Mouse (Mus musculus): ENCODE measurements around the gene Panx1. TPM values are rescaled to one million over a fixed set of nuclear protein-coding genes. Genes with fewer than 3 reads are reported as not detected.

Gene Panx1
- total and polyA plus RNA-seq, 3 experiments: 10.6 to 20.3 TPM; not detected in 1

DNA sequence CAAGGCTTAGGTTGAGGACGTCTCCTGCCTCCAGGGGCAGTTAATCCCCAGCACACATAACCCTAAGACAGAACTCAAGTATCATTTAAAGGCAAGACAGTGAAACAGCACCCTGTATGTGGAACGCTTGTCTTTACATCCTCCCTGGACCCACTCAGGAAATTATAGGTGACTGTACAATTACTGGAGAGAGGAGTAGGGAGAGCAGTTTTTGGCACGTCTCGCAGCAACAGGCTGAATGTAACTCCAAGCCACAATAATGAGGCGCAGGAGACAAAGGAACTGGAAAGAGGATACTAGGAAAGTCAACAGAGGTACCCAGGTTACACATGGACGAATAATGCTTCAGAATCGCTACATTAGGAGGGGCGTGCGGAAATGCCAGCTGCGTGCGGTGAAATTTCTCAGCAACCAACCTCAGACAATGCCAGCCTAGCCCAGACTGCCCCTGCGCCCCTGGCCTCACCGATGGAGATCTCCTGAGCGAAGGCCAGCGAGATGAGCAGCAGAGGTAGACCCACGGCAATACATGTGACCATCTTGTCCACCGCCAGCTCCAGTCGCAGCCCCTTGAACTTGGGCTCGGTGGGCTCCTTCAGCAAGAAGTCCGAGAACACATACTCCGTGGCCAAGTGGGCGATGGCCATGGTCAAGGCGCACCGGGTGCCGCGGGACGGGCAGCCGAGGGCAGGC, 741 bp downstream of the Panx1 start:
- no peaks in the 10 kb centered on the region for H3K9me3 ChIP-seq (replicated peaks; ENCODE audit: insufficient read depth, low read length)
- H3K4me1 ChIP-seq (ENCODE audit: control insufficient read depth in 1 of 2, insufficient read depth in 2 of 2, low read length in 2 of 2): no peaks in the 10 kb centered on the region
- DNase-seq (ENCODE audit: low read depth, low spot score): peak; percentile 37
- H3K79me2 ChIP-seq (ENCODE audit: control insufficient read depth, insufficient read depth, low read length, poor library complexity): no peaks in the 10 kb centered on the region
- TF ChIP-seq POLR2AphosphoS5 (IDR thresholded peaks at IDR 0.05; ENCODE audit: borderline replicate concordance, low read depth, low read length): no peak
- no peak for TF ChIP-seq MAX (IDR thresholded peaks at IDR 0.05; ENCODE audit: low read length)
- no peak for TF ChIP-seq GATA1 (IDR thresholded peaks at IDR 0.05; ENCODE audit: low read depth, low read length)
- TF ChIP-seq EP300 (IDR thresholded peaks at IDR 0.05; ENCODE audit: low read depth in 1 of 2, low read length in 2 of 2): no peak
- no peak for TF ChIP-seq ZMIZ1 (IDR thresholded peaks at IDR 0.05; ENCODE audit: low read depth, low read length)
- H3K36me3 ChIP-seq (ENCODE audit: control insufficient read depth in 1 of 2, insufficient read depth in 2 of 2, low read length in 2 of 2): no peaks in the 10 kb centered on the region
- no peaks in the 10 kb centered on the region for H3K27me3 ChIP-seq (ENCODE audit: control insufficient read depth in 1 of 2, insufficient read depth in 2 of 2, low read length in 2 of 2)
- peak overlapping the region; percentile 57 for H3K9ac ChIP-seq (ENCODE audit: control insufficient read depth, low read depth, low read length, poor library complexity, severe bottlenecking)
- peak overlapping the region; percentile 60 to 65 for H3K4me3 ChIP-seq (ENCODE audit: control insufficient read depth in 1 of 2, insufficient read depth in 1 of 2, low read depth in 2 of 2, low read length in 2 of 2)
- no peak overlapping the region for H3K27ac ChIP-seq (ENCODE audit: control insufficient read depth, low read depth, low read length)

DNA sequence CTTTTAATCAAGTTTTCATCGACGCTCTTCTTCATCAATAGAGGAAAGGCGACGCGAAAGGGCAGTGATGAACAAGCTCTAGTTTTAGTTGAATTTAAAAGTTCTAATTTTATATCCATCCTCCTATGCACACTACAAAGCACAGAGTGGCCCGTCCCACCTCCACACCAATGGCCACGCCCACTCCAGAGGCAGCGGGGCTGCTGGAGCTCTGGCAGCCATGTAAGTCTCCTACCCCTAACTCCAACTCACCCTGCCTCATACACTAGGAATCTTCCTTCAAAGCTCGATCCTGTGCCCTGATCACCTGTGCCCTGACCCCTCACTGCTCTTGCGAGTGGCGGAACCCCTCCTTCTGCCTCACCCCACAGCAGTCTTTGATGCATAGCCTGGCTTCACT, 3.7 kb downstream of the Panx1 start:
- Histone ChIP-seq H3K9ac (ENCODE audit: control insufficient read depth, low read depth, low read length, poor library complexity, severe bottlenecking) (no peak overlapping the region), H3K4me1 (ENCODE audit: control insufficient read depth in 1 of 2, insufficient read depth in 2 of 2, low read length in 2 of 2) (no peaks in the 10 kb centered on the region), H3K36me3 (ENCODE audit: control insufficient read depth in 1 of 2, insufficient read depth in 2 of 2, low read length in 2 of 2) (no peaks in the 10 kb centered on the region), H3K79me2 (ENCODE audit: control insufficient read depth, insufficient read depth, low read length, poor library complexity) (no peaks in the 10 kb centered on the region), H3K27me3 (ENCODE audit: control insufficient read depth in 1 of 2, insufficient read depth in 2 of 2, low read length in 2 of 2) (no peaks in the 10 kb centered on the region), H3K9me3 (replicated peaks; ENCODE audit: insufficient read depth, low read length) (no peaks in the 10 kb centered on the region), H3K27ac (ENCODE audit: control insufficient read depth, low read depth, low read length) (no peak overlapping the region), H3K4me3 (ENCODE audit: control insufficient read depth in 1 of 2, insufficient read depth in 1 of 2, low read depth in 2 of 2, low read length in 2 of 2) (no peak overlapping the region)
- DNase-seq (ENCODE audit: low read depth, low spot score): no peak
- TF ChIP-seq MAFK (IDR thresholded peaks at IDR 0.05; ENCODE audit: borderline replicate concordance, low read depth, low read length): no peak

DNA sequence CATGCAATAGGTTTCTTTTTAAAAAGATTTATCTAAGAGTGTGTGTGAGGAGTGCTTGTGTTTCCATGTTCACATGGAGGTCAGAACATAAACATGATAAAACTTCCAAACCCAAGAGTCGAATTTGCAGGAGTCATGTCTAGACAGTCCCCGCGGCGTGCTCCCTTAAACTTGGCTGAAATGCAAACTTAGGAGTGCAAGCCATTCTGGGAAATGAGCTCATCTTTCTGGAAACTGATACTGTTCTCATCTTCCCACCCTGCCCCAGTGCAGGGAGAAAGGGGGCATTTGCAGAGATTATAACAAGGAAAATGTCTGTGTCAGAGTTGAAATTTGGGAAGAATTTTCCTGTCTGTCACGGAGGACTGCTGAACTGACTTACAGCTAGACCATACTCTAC, 5.4 kb downstream of the Panx1 start:
- H3K36me3 ChIP-seq (ENCODE audit: control insufficient read depth in 1 of 2, insufficient read depth in 2 of 2, low read length in 2 of 2): no peaks in the 10 kb centered on the region
- DNase-seq (ENCODE audit: low read depth, low spot score): no peak
- no peak overlapping the region for H3K9ac ChIP-seq (ENCODE audit: control insufficient read depth, low read depth, low read length, poor library complexity, severe bottlenecking)
- H3K4me1 ChIP-seq (ENCODE audit: control insufficient read depth in 1 of 2, insufficient read depth in 2 of 2, low read length in 2 of 2): no peaks in the 10 kb centered on the region
- H3K79me2 ChIP-seq (ENCODE audit: control insufficient read depth, insufficient read depth, low read length, poor library complexity): no peaks in the 10 kb centered on the region
- TF ChIP-seq GABPA (IDR thresholded peaks at IDR 0.05; ENCODE audit: low read depth, low read length) (no peak), USF1 (IDR thresholded peaks at IDR 0.05; ENCODE audit: low read depth, low read length) (no peak), RCOR1 (IDR thresholded peaks at IDR 0.05; ENCODE audit: low read depth, low read length) (no peak), KAT2A (conservative IDR thresholded peaks at IDR 0.05; ENCODE audit: low read depth, low read length) (no peak), NRF1 (IDR thresholded peaks at IDR 0.05; ENCODE audit: insufficient read depth, low read depth, low read length, poor library complexity, severe bottlenecking) (no peak), MAFK (IDR thresholded peaks at IDR 0.05; ENCODE audit: borderline replicate concordance, low read depth, low read length) (no peak), MAZ (IDR thresholded peaks at IDR 0.05; ENCODE audit: low read depth, low read length) (no peak), SMC3 (IDR thresholded peaks at IDR 0.05; ENCODE audit: low read depth, low read length) (no peak), UBTF (IDR thresholded peaks at IDR 0.05; ENCODE audit: borderline replicate concordance, insufficient read depth, low read depth, low read length) (no peak), ETS1 (IDR thresholded peaks at IDR 0.05; ENCODE audit: low read depth, low read length) (no peak), TCF12 (IDR thresholded peaks at IDR 0.05; ENCODE audit: low read depth, low read length) (no peak), CHD2 (IDR thresholded peaks at IDR 0.05; ENCODE audit: low read length) (no peak), MYB (IDR thresholded peaks at IDR 0.05; ENCODE audit: low read depth, low read length) (no peak), SIN3A (IDR thresholded peaks at IDR 0.05; ENCODE audit: low read length) (no peak), HCFC1 (IDR thresholded peaks at IDR 0.05; ENCODE audit: low read depth, low read length) (no peak), POLR2A (IDR thresholded peaks at IDR 0.05; ENCODE audit: control insufficient read depth in 1 of 2, insufficient read depth in 1 of 2, low read depth in 1 of 2, low read length in 2 of 2, poor library complexity in 1 of 2) (no peak), MAX (IDR thresholded peaks at IDR 0.05; ENCODE audit: low read length) (no peak)
- H3K27ac ChIP-seq (ENCODE audit: control insufficient read depth, low read depth, low read length): no peak overlapping the region
- no peaks in the 10 kb centered on the region for H3K27me3 ChIP-seq (ENCODE audit: control insufficient read depth in 1 of 2, insufficient read depth in 2 of 2, low read length in 2 of 2)
- no peaks in the 10 kb centered on the region for H3K9me3 ChIP-seq (replicated peaks; ENCODE audit: insufficient read depth, low read length)
- no peak overlapping the region for H3K4me3 ChIP-seq (ENCODE audit: control insufficient read depth in 1 of 2, insufficient read depth in 1 of 2, low read depth in 2 of 2, low read length in 2 of 2)
